Mouse (Mus musculus): ENCODE data around the gene Tbx6.

DNA sequence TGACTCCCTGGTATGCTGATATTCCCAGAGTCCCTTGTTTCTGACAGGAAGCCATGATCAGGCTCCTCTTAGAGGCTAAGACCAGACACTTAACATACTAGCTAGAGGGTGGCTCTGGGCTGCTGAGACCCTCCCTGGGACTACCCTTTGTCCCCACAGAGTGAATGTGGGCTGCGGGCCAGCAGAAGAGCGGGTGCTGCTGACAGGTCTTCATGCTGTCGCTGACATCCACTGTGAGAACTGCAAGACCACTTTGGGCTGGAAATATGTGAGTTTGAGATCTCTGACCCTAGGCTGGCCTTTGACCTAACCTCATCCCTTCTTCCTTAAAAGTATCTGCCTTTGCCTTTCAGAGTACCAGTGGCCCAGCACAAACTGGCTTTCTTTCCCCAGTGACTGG, 3.1 kb upstream of the Tbx6 start:
- TF ChIP-seq POLR2A (IDR thresholded peaks at IDR 0.05; ENCODE audit: extremely low read depth, insufficient read depth, low read length) (no peak), CTCF (IDR thresholded peaks at IDR 0.05; ENCODE audit: extremely low read depth, insufficient read depth, low read length) (no peak)

Data from cortical plate, adult 2 months (tissue).